Mouse (Mus musculus): ENCODE data around the gene Cbr4. TPM values are rescaled to one million over a fixed set of nuclear protein-coding genes. Genes with fewer than 3 reads are reported as not detected.
A peak's percentile ranks its signal among the peaks of the same experiment; 100 is the strongest.

The Cbr4 gene
- polyA plus RNA-seq, 1 experiment from 2014 or later: 30.2 TPM

DNA sequence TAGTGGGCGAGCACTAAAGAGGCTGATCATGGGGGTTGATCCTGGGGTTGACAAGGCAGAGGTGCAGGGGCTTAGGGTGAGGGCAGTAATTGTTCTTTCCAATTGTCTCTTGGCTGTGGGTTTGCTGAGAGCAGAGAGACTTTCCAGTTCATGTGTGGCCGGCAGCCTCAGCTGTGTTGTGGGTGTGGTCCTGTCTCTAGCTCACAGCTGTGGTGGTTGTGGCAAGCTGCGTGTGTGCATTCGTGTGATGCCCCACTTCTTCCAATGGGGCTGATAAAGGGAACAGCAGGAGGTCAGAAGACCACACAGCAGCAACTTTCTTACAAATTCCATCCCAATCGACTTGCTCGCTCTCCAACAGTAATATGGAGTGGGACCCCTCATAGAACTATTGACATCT is 41.1 kb downstream of the Cbr4 start:
- Histone ChIP-seq H3K4me2 (no peak overlapping the region), H3K9ac (ENCODE audit: low read depth, low read length) (no peak overlapping the region), H3K4me1 (ENCODE audit: control insufficient read depth, insufficient read depth, low read length) (peaks cover 3% of the 10 kb centered on the region; the same call in 1 of the 2 replicates), H3K9me3 (replicated peaks; ENCODE audit: control insufficient read depth, low read length) (no peaks in the 10 kb centered on the region), H3K27ac (ENCODE audit: low read depth, low read length) (no peak overlapping the region), H3K4me3 (ENCODE audit: low read depth, low read length) (no peak overlapping the region), H3K36me3 (ENCODE audit: control insufficient read depth, insufficient read depth, low read length) (peaks cover 36% of the 10 kb centered on the region), H3K27me3 (ENCODE audit: control insufficient read depth, insufficient read depth, low read length) (no peaks in the 10 kb centered on the region)
- 80% methylated on average over 6 of the region's 6 CpGs for whole genome bisulfite sequencing (ENCODE audit: insufficient replicate concordance)
- ATAC-seq (replicated peaks; ENCODE audit: insufficient number of reproducible peaks, low FRiP score, low TSS enrichment): no peak

DNA sequence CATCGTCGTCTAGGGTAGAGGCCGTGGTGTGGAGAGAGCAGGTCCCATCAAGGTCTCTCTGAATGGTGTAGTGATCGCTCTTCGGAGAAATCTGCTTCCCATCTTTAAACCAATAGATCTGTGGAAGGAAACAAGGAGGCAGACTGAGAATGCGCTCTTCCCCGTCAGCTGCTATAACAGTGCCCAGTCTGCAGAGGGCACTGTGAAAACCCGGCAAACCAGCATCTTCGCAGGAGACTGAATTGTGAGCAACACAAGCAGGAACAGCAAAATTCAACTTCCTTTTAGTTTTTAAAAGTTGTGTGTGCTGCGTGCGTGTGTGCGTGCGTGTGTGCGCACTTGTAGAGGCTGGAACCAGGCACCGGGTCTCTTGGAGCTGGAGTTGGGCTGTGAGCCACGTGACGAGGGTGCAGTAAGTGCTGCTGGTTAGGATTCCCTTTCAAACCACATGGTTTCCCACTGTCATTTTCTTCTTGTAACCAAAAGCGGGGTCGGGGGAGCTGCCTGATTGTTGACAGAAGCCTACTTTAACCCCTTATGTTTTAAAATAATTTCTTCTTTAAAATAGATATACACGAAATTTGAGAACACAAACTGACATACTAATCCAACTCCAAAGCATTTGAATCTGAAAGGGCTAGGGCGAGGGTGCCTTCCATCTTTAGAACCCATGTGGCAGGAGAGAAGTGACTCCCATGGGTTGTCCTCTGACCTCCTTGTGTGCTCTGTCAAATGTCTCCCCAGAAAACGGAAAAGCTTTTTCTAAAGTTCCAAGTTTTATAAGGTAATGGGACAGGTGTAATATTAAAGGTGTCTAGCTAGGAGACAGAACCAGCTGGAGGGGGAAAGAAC is 44.6 kb downstream of the Cbr4 start:
- no peak overlapping the region for H3K9ac ChIP-seq (ENCODE audit: low read depth, low read length)
- H3K4me1 ChIP-seq (ENCODE audit: control insufficient read depth, insufficient read depth, low read length): peaks cover 5% of the 10 kb centered on the region; the same call in 1 of the 2 replicates
- H3K4me3 ChIP-seq (ENCODE audit: low read depth, low read length): no peak overlapping the region
- H3K36me3 ChIP-seq (ENCODE audit: control insufficient read depth, insufficient read depth, low read length): peaks cover 34% of the 10 kb centered on the region
- WGBS (ENCODE audit: insufficient replicate concordance): 64% methylated on average over 22 of the region's 22 CpGs
- H3K9me3 ChIP-seq (replicated peaks; ENCODE audit: control insufficient read depth, low read length): no peaks in the 10 kb centered on the region
- ATAC-seq (replicated peaks; ENCODE audit: insufficient number of reproducible peaks, low FRiP score, low TSS enrichment): no peak
- no peaks in the 10 kb centered on the region for H3K27me3 ChIP-seq (ENCODE audit: control insufficient read depth, insufficient read depth, low read length)
- no peak overlapping the region for H3K4me2 ChIP-seq
- H3K27ac ChIP-seq (ENCODE audit: low read depth, low read length): no peak overlapping the region

DNA sequence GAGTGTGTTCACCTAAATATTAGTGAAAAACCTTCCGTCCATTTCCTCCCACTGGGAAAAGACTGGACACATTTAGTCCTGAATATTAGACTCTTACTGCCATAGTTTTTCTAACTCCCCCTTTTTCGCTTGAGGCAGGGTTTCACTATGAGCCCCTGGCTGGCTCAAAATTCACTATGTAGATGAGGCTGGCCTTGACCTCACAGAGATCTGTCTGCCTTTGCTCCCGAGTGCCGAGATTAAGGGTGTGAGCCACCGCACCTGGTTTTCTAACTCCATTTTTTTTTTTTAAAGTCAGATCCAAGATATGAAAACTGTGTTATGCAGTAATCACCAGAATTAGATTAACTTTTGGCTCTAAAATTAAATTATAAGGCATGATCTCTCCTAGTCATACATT is 45.3 kb downstream of the Cbr4 start:
- Histone ChIP-seq H3K4me1 (ENCODE audit: control insufficient read depth, insufficient read depth, low read length) (peaks cover 5% of the 10 kb centered on the region; the same call in 1 of the 2 replicates), H3K4me3 (ENCODE audit: low read depth, low read length) (no peak overlapping the region), H3K9me3 (replicated peaks; ENCODE audit: control insufficient read depth, low read length) (no peaks in the 10 kb centered on the region), H3K27me3 (ENCODE audit: control insufficient read depth, insufficient read depth, low read length) (no peaks in the 10 kb centered on the region), H3K4me2 (no peak overlapping the region), H3K36me3 (ENCODE audit: control insufficient read depth, insufficient read depth, low read length) (peaks cover 37% of the 10 kb centered on the region), H3K9ac (ENCODE audit: low read depth, low read length) (no peak overlapping the region), H3K27ac (ENCODE audit: low read depth, low read length) (no peak overlapping the region)
- WGBS (ENCODE audit: insufficient replicate concordance): 75% methylated on average over 5 of the region's 5 CpGs
- ATAC-seq (replicated peaks; ENCODE audit: insufficient number of reproducible peaks, low FRiP score, low TSS enrichment): no peak

DNA sequence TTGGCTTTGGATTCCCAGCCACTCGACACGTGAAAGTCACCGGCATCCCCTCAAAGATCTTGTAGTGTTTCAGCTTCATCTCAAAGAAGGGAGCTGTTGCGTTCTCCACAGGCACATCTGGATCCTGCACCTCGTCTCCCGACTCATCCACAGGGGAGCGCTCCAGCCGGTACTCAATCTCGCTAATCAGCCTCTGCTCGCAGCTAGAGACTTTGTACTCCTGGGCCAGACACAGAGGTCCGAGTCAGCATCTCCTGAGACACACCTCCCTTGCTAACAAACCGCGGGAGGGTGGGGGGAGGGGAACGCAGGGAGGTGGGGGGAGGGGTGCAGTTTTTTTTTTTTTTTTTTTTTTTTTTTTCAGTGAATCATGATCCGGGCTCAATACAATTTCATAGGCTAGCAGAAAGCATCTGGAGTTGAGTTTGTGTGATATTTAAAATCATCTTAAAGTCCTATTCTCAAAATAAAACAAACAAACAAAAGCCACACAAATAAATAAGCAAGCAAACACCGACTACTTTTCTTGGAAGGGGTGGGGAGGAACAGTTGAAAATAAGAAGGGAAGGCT is 45.9 kb downstream of the Cbr4 start:
- no peak for ATAC-seq (replicated peaks; ENCODE audit: insufficient number of reproducible peaks, low FRiP score, low TSS enrichment)
- peaks cover 35% of the 10 kb centered on the region for H3K36me3 ChIP-seq (ENCODE audit: control insufficient read depth, insufficient read depth, low read length)
- H3K4me3 ChIP-seq (ENCODE audit: low read depth, low read length): no peak overlapping the region
- no peaks in the 10 kb centered on the region for H3K9me3 ChIP-seq (replicated peaks; ENCODE audit: control insufficient read depth, low read length)
- no peaks in the 10 kb centered on the region for H3K27me3 ChIP-seq (ENCODE audit: control insufficient read depth, insufficient read depth, low read length)
- no peak overlapping the region for H3K27ac ChIP-seq (ENCODE audit: low read depth, low read length)
- no peak overlapping the region for H3K4me2 ChIP-seq
- WGBS (ENCODE audit: insufficient replicate concordance): 42% methylated on average over 16 of the region's 16 CpGs
- H3K9ac ChIP-seq (ENCODE audit: low read depth, low read length): no peak overlapping the region
- H3K4me1 ChIP-seq (ENCODE audit: control insufficient read depth, insufficient read depth, low read length): peaks cover 5% of the 10 kb centered on the region; the same call in 1 of the 2 replicates

DNA sequence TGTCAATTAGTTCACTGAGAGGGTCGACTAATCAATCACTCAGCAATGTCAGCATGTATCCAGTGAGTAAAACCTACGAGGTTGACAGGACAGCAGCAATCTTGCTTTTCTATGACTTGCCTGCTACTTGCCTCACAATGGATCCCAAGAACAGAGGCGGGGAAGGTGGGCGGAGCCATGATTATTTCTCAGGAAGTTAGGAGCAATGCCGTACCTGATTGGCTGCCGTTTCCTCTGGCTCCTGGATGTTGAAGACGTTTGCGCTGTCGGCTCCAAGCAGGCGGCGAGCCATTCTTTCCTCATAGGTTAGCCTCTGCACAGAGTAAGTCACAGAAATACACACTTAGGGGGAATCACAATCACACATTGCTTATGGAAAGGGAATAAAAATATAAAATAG is 47.9 kb downstream of the Cbr4 start:
- Histone ChIP-seq H3K9ac (ENCODE audit: low read depth, low read length) (no peak overlapping the region), H3K27ac (ENCODE audit: low read depth, low read length) (no peak overlapping the region), H3K27me3 (ENCODE audit: control insufficient read depth, insufficient read depth, low read length) (no peaks in the 10 kb centered on the region), H3K4me3 (ENCODE audit: low read depth, low read length) (no peak overlapping the region), H3K36me3 (ENCODE audit: control insufficient read depth, insufficient read depth, low read length) (peaks cover 30% of the 10 kb centered on the region), H3K4me1 (ENCODE audit: control insufficient read depth, insufficient read depth, low read length) (peaks cover 5% of the 10 kb centered on the region; the same call in 1 of the 2 replicates), H3K9me3 (replicated peaks; ENCODE audit: control insufficient read depth, low read length) (no peaks in the 10 kb centered on the region), H3K4me2 (no peak overlapping the region)
- no peak for ATAC-seq (replicated peaks; ENCODE audit: insufficient number of reproducible peaks, low FRiP score, low TSS enrichment)
- WGBS (ENCODE audit: insufficient replicate concordance): 69% methylated on average over 11 of the region's 11 CpGs

DNA sequence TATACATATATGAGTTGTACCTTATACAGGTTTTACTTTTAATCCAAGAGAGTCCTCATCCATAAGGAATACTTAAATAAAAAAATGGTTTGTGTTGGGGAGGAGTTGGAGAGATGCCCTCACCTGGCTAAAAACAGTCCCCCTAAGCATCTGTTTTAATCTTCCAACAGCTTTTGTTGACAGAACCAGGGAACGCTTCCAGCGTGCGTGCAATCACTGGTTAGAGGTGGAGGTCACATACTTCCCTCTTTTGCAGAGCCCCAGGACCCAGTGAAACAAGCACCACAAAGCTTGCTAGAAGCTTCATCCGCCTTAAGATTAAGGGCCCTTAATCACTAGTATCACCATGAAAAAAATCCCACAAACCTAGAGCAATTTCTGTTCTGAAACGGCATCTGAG is 49.9 kb downstream of the Cbr4 start:
- ATAC-seq (replicated peaks; ENCODE audit: insufficient number of reproducible peaks, low FRiP score, low TSS enrichment): no peak
- Histone ChIP-seq H3K27ac (ENCODE audit: low read depth, low read length) (no peak overlapping the region), H3K27me3 (ENCODE audit: control insufficient read depth, insufficient read depth, low read length) (no peaks in the 10 kb centered on the region), H3K36me3 (ENCODE audit: control insufficient read depth, insufficient read depth, low read length) (peaks cover 22% of the 10 kb centered on the region), H3K4me3 (ENCODE audit: low read depth, low read length) (no peak overlapping the region), H3K4me1 (ENCODE audit: control insufficient read depth, insufficient read depth, low read length) (peaks cover 5% of the 10 kb centered on the region; the same call in 1 of the 2 replicates), H3K9me3 (replicated peaks; ENCODE audit: control insufficient read depth, low read length) (no peaks in the 10 kb centered on the region), H3K4me2 (no peak overlapping the region), H3K9ac (ENCODE audit: low read depth, low read length) (no peak overlapping the region)
- WGBS (ENCODE audit: insufficient replicate concordance): 76% methylated on average over 5 of the region's 5 CpGs

DNA sequence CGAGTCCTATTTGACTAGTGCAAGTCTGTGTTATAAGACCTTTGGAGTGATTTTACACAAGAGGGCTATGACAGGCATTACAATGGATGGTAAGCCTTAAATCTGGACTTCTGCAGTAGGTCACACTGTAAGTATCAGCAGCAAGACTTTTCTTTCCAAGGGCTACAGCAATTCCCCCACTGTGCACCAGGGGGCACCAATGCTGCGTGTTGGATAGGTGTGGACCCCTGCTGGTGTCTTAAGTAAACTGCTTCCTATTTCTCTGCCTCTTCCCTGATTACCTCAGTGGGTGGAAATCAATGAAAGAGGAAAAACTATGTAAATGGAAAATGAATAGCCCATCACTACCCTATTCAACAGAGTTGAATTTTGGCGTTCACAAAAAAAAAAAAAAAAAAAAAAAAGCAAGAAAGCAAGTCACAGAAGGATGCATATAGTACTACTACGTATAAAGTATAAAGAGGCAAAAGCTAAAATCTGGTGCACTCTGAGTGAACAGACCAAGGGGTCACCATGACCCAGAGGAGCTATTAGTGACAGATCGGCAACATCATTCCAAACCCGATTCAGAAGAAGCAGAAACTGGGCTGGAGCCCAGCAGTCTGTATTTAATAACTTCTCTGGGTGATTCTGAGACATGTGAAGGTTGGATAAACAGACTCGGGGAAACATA is 52.4 kb downstream of the Cbr4 start:
- H3K27me3 ChIP-seq (ENCODE audit: control insufficient read depth, insufficient read depth, low read length): no peaks in the 10 kb centered on the region
- H3K36me3 ChIP-seq (ENCODE audit: control insufficient read depth, insufficient read depth, low read length): peaks cover 17% of the 10 kb centered on the region
- no peaks in the 10 kb centered on the region for H3K9me3 ChIP-seq (replicated peaks; ENCODE audit: control insufficient read depth, low read length)
- H3K9ac ChIP-seq (ENCODE audit: low read depth, low read length): no peak overlapping the region
- no peaks in the 10 kb centered on the region for H3K4me1 ChIP-seq (ENCODE audit: control insufficient read depth, insufficient read depth, low read length)
- 54% methylated on average over 7 of the region's 7 CpGs for WGBS (ENCODE audit: insufficient replicate concordance)
- H3K4me3 ChIP-seq (ENCODE audit: low read depth, low read length): no peak overlapping the region
- no peak overlapping the region for H3K27ac ChIP-seq (ENCODE audit: low read depth, low read length)
- no peak for ATAC-seq (replicated peaks; ENCODE audit: insufficient number of reproducible peaks, low FRiP score, low TSS enrichment)
- H3K4me2 ChIP-seq: no peak overlapping the region

DNA sequence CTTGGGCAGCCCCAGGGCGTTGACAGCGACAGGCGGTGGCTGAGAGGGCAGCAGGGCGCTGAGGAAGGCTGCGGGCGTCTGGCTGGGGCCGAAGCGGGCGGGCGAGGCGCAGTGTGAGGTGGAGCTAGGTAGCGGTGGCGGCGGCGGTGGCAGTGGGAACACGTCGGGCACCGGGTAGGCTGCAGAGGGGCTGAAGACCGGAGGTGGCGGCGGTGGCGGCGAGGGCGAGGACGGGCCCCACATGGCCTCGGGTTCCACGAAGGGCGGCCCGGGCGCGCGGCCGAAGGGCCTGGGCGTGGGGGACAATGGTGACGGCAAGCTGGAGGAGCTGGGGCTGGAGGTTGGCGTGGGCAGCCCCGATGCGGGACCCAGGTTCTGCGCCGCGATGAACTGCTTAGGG is 62.1 kb downstream of the Cbr4 start:
- Histone ChIP-seq H3K27me3 (ENCODE audit: control insufficient read depth, insufficient read depth, low read length) (no peaks in the 10 kb centered on the region), H3K4me1 (ENCODE audit: control insufficient read depth, insufficient read depth, low read length) (no peaks in the 10 kb centered on the region), H3K36me3 (ENCODE audit: control insufficient read depth, insufficient read depth, low read length) (peaks cover 24% of the 10 kb centered on the region), H3K27ac (ENCODE audit: low read depth, low read length) (no peak overlapping the region), H3K4me2 (no peak overlapping the region; the same call in 1 of the 2 replicates), H3K9me3 (replicated peaks; ENCODE audit: control insufficient read depth, low read length) (peaks cover 5% of the 10 kb centered on the region), H3K9ac (ENCODE audit: low read depth, low read length) (no peak overlapping the region), H3K4me3 (ENCODE audit: low read depth, low read length) (no peak overlapping the region)
- WGBS (ENCODE audit: insufficient replicate concordance): 58% methylated on average over 38 of the region's 41 CpGs
- ATAC-seq (replicated peaks; ENCODE audit: insufficient number of reproducible peaks, low FRiP score, low TSS enrichment): peak; percentile 47; the same call in 1 of the 2 replicates

Data from heart, embryonic 11.5 days (tissue).